Mouse (Mus musculus) hindbrain, embryonic 13.5 days (tissue): ENCODE measurements around the gene Dpy19l3. TPM values are rescaled to one million over a fixed set of nuclear protein-coding genes. Genes with fewer than 3 reads are reported as not detected.
A peak's percentile ranks its signal among the peaks of the same experiment; 100 is the strongest.

Experiments used
- ATAC-seq: fragments of 200-750 bp; cut with Nextera tagmentation; 2 replicates; pipeline ENCODE4 v1.8.0; 2017; ENCODE audit warnings: moderate TSS enrichment; ENCODE audit not compliant: low FRiP score
- H3K27ac ChIP-seq: fragments of 300-500 bp; sonication (generic); 2 replicates; pipeline ENCODE4 v1.5.1; 2015; ENCODE audit warnings: inconsistent platforms, mild to moderate bottlenecking, moderate library complexity
- H3K27me3 ChIP-seq: fragments of 300-500 bp; sonication (generic); 2 replicates; pipeline ENCODE4 v1.6.1; 2015; ENCODE audit warnings: mild to moderate bottlenecking, inconsistent platforms
- H3K36me3 ChIP-seq: fragments of 300-500 bp; sonication (generic); 2 replicates; pipeline ENCODE4 v1.6.1; 2015; ENCODE audit warnings: mild to moderate bottlenecking, inconsistent platforms
- H3K4me1 ChIP-seq: fragments of 300-500 bp; sonication (generic); replicated peaks from 2 replicates; pipeline ENCODE4 v1.6.1; 2015; ENCODE audit warnings: inconsistent platforms
- H3K4me2 ChIP-seq: fragments of 300-500 bp; sonication (generic); 2 replicates; pipeline ENCODE4 v1.6.1; 2015; ENCODE audit warnings: inconsistent platforms, mild to moderate bottlenecking, moderate library complexity
- H3K4me3 ChIP-seq: fragments of 300-500 bp; sonication (generic); 2 replicates; pipeline ENCODE4 v1.5.1; 2015; ENCODE audit warnings: mild to moderate bottlenecking, inconsistent platforms
- H3K9ac ChIP-seq: fragments of 300-500 bp; sonication (generic); 2 replicates; pipeline ENCODE4 v1.6.1; 2015; ENCODE audit warnings: mild to moderate bottlenecking, inconsistent platforms
- H3K9me3 ChIP-seq: fragments of 300-500 bp; sonication (generic); 2 replicates; pipeline ENCODE4 v1.6.1; 2016; ENCODE audit warnings: inconsistent platforms
- WGBS: fragments of 180-500 bp; shearing (Covaris S2); methylation state at CpG from one replicate; pipeline ENCODE4 v1.1.7; 2015; 5-methylcytosine and 5-hydroxymethylcytosine counted together
- polyA plus RNA-seq: library from polyadenylated mRNA; unstranded; fragments of >200 nt; fragmentation: Nextera tagmentation; extraction: Ambion mirVana; gene quantifications from 2 replicates; pipeline ENCODE4 v1.2.1, GENCODE M21; 2015

Dpy19l3 gene
- polyA plus RNA-seq, 1 experiment from 2014 or later, result 42.5 TPM

GRCm38 (mm10) chr7:35681559-35681958, 72.7 kb downstream of the Dpy19l3 start:
- Histone ChIP-seq H3K4me1 (peaks cover 12% of the 10 kb centered on the region), H3K27me3 (no peaks in the 10 kb centered on the region), H3K9ac (no peak overlapping the region), H3K4me2 (no peak overlapping the region), H3K9me3 (no peaks in the 10 kb centered on the region), H3K27ac (no peak overlapping the region), H3K36me3 (no peaks in the 10 kb centered on the region), H3K4me3 (no peak overlapping the region)
- ATAC-seq, result no peak
- WGBS, result 78% methylated on average over 3 of the region's 3 CpGs

GRCm38 (mm10) chr7:35678976-35679375, 75.3 kb downstream of the Dpy19l3 start:
- 78% methylated on average over 4 of the region's 4 CpGs for WGBS
- no peak overlapping the region for H3K9ac ChIP-seq
- no peak overlapping the region for H3K4me2 ChIP-seq
- ATAC-seq, result no peak
- H3K36me3 ChIP-seq, result no peaks in the 10 kb centered on the region
- no peak overlapping the region for H3K27ac ChIP-seq
- H3K4me1 ChIP-seq, result peaks cover 3% of the 10 kb centered on the region; the same call in 1 of the 2 replicates
- no peak overlapping the region for H3K4me3 ChIP-seq
- no peaks in the 10 kb centered on the region for H3K9me3 ChIP-seq
- no peaks in the 10 kb centered on the region for H3K27me3 ChIP-seq

- H3K4me3 ChIP-seq, result no peak overlapping the region
- peak; percentile 81 for ATAC-seq
- H3K9me3 ChIP-seq, result no peaks in the 10 kb centered on the region
- no peaks in the 10 kb centered on the region for H3K36me3 ChIP-seq
- no peaks in the 10 kb centered on the region for H3K27me3 ChIP-seq
- no peak overlapping the region for H3K4me2 ChIP-seq
- peak overlapping the region; percentile 86 for H3K27ac ChIP-seq
- WGBS, result 19% methylated on average over 18 of the region's 18 CpGs
- peaks cover 30% of the 10 kb centered on the region for H3K4me1 ChIP-seq
- H3K9ac ChIP-seq, result no peak overlapping the region
Observed at GRCm38 (mm10) chr7:35668066-35669041, 85.9 kb downstream of the Dpy19l3 start.

- Histone ChIP-seq H3K4me3 (no peak overlapping the region), H3K4me2 (no peak overlapping the region), H3K9ac (no peak overlapping the region), H3K4me1 (peaks cover 25% of the 10 kb centered on the region), H3K9me3 (0 out of 2 replicates have a peak, but pooled peaks cover 4% of the 10 kb centered on the region), H3K36me3 (no peaks in the 10 kb centered on the region), H3K27me3 (no peaks in the 10 kb centered on the region), H3K27ac (0 out of 2 replicates have a peak overlapping the region, but pooled peaks have one; percentile 18)
- 34% methylated on average over 16 of the region's 16 CpGs for WGBS
- no peak for ATAC-seq
Observed at GRCm38 (mm10) chr7:35663790-35664376, 90.4 kb downstream of the Dpy19l3 start.

GRCm38 (mm10) chr7:35659173-35659572, 95.1 kb downstream of the Dpy19l3 start:
- Histone ChIP-seq H3K4me2 (no peak overlapping the region), H3K4me1 (peaks cover 8% of the 10 kb centered on the region), H3K27ac (no peak overlapping the region), H3K4me3 (no peak overlapping the region), H3K9me3 (0 out of 2 replicates have a peak, but pooled peaks cover 4% of the 10 kb centered on the region), H3K27me3 (no peaks in the 10 kb centered on the region), H3K36me3 (no peaks in the 10 kb centered on the region), H3K9ac (no peak overlapping the region)
- WGBS, result 61% methylated on average over 3 of the region's 3 CpGs
- ATAC-seq, result no peak

GRCm38 (mm10) chr7:35657829-35658228, 96.4 kb downstream of the Dpy19l3 start:
- no peak overlapping the region for H3K9ac ChIP-seq
- 0 out of 2 replicates have a peak, but pooled peaks cover 4% of the 10 kb centered on the region for H3K9me3 ChIP-seq
- no peaks in the 10 kb centered on the region for H3K4me1 ChIP-seq
- no peak overlapping the region for H3K4me3 ChIP-seq
- 40% methylated on average over 6 of the region's 6 CpGs for WGBS
- no peak overlapping the region for H3K27ac ChIP-seq
- H3K4me2 ChIP-seq, result no peak overlapping the region
- ATAC-seq, result no peak
- no peaks in the 10 kb centered on the region for H3K36me3 ChIP-seq
- H3K27me3 ChIP-seq, result no peaks in the 10 kb centered on the region

GRCm38 (mm10) chr7:35651583-35652270, 102.5 kb downstream of the Dpy19l3 start:
- Histone ChIP-seq H3K27me3 (no peaks in the 10 kb centered on the region), H3K4me3 (no peak overlapping the region), H3K9me3 (no peaks in the 10 kb centered on the region), H3K4me1 (peaks cover under 1% of the 10 kb centered on the region), H3K36me3 (no peaks in the 10 kb centered on the region), H3K4me2 (no peak overlapping the region), H3K9ac (no peak overlapping the region), H3K27ac (no peak overlapping the region)
- ATAC-seq, result no peak
- whole genome bisulfite sequencing, result 83% methylated on average over 10 of the region's 10 CpGs

- 73% methylated on average over 11 of the region's 11 CpGs for WGBS
- no peak for ATAC-seq
- no peaks in the 10 kb centered on the region for H3K9me3 ChIP-seq
- no peak overlapping the region for H3K27ac ChIP-seq
- no peak overlapping the region for H3K4me3 ChIP-seq
- peaks cover 9% of the 10 kb centered on the region for H3K4me1 ChIP-seq
- H3K27me3 ChIP-seq, result no peaks in the 10 kb centered on the region
- H3K9ac ChIP-seq, result no peak overlapping the region
- H3K4me2 ChIP-seq, result no peak overlapping the region
- H3K36me3 ChIP-seq, result no peaks in the 10 kb centered on the region
Observed at GRCm38 (mm10) chr7:35650716-35651410, 103.4 kb downstream of the Dpy19l3 start.

GRCm38 (mm10) chr7:35649071-35649470, 105.2 kb downstream of the Dpy19l3 start:
- Histone ChIP-seq H3K36me3 (peaks cover 11% of the 10 kb centered on the region), H3K27ac (no peak overlapping the region), H3K27me3 (no peaks in the 10 kb centered on the region), H3K4me3 (no peak overlapping the region), H3K9me3 (no peaks in the 10 kb centered on the region), H3K9ac (no peak overlapping the region), H3K4me1 (peaks cover 13% of the 10 kb centered on the region), H3K4me2 (no peak overlapping the region)
- no peak for ATAC-seq
- 40% methylated on average over 3 of the region's 3 CpGs for WGBS

GRCm38 (mm10) chr7:35648239-35649069, 105.8 kb downstream of the Dpy19l3 start:
- Histone ChIP-seq H3K9me3 (no peaks in the 10 kb centered on the region), H3K27ac (no peak overlapping the region), H3K36me3 (peaks cover 17% of the 10 kb centered on the region), H3K9ac (no peak overlapping the region), H3K4me3 (no peak overlapping the region), H3K4me2 (no peak overlapping the region), H3K4me1 (peaks cover 13% of the 10 kb centered on the region), H3K27me3 (no peaks in the 10 kb centered on the region)
- no peak for ATAC-seq
- 63% methylated on average over 9 of the region's 9 CpGs for WGBS

GRCm38 (mm10) chr7:35647101-35647698, 107.1 kb downstream of the Dpy19l3 start, which contains the start of gene Pdcd5:
TSS of gene Pdcd5 (minus strand) at chr7:35647521.
- WGBS, result under 1% methylated on average over 60 of the region's 64 CpGs

More at GRCm38 (mm10) chr7:35647101-35647698, 107.1 kb downstream of the Dpy19l3 start, which contains the start of gene Pdcd5:
- H3K4me1 ChIP-seq, result peaks cover 13% of the 10 kb centered on the region
- H3K27ac ChIP-seq, result peak within 1 kb of the TSS; percentile 88
- peak within 1 kb of the TSS; percentile 78 for H3K4me2 ChIP-seq
- peak within 1 kb of the TSS; percentile 95 for H3K9ac ChIP-seq
- peak; percentile 94 for ATAC-seq
- H3K27me3 ChIP-seq, result no peaks in the 10 kb centered on the region
- peak within 1 kb of the TSS; percentile 95 for H3K4me3 ChIP-seq
- no peaks in the 10 kb centered on the region for H3K9me3 ChIP-seq
- H3K36me3 ChIP-seq, result peaks cover 29% of the 10 kb centered on the region
